Mouse (Mus musculus): ENCODE measurements at regions not wholly inside any gene's neighbourhood (a gene's known extent, or its start where the extent isn't known, plus 50 kb on each side); places are given as distances from the start of the nearest gene placed in this dataset.

- intact Hi-C loops (cut with DNase I), result no loop called here
Observed at GRCm38 (mm10) chr7:36529504-36530065, 168.3 kb upstream of the Tshz3 start.

GRCm38 (mm10) chr7:36531559-36531958 lies 166.4 kb upstream of the Tshz3 start:
- no peak for DNase-seq (ENCODE audit: low spot score in 2 of 2)
- intact Hi-C loops (cut with DNase I), result no loop called here

More at GRCm38 (mm10) chr7:36529504-36530065, 168.3 kb upstream of the Tshz3 start:
- DNase-seq (ENCODE audit: low spot score in 2 of 2), result peak; percentile 1 to 7

- intact Hi-C loops (cut with DNase I), result no loop called here
- no peak for DNase-seq (ENCODE audit: low spot score in 2 of 2)
Observed at GRCm38 (mm10) chr7:36538111-36538510, 159.8 kb upstream of the Tshz3 start.

- intact Hi-C loops (cut with DNase I), result no loop called here
- DNase-seq (ENCODE audit: low spot score in 2 of 2), result no peak
Observed at GRCm38 (mm10) chr7:36548007-36548406, 149.9 kb upstream of the Tshz3 start.

- no peak for DNase-seq (ENCODE audit: low spot score in 2 of 2)
- intact Hi-C loops (cut with DNase I), result no loop called here
Observed at GRCm38 (mm10) chr7:36548440-36548839, 149.5 kb upstream of the Tshz3 start.

GRCm38 (mm10) chr7:36571061-36571460 lies 126.9 kb upstream of the Tshz3 start:
- no peak for DNase-seq (ENCODE audit: low spot score in 2 of 2)
- intact Hi-C loops (cut with DNase I), result no loop called here

GRCm38 (mm10) chr7:36582074-36582473 lies 115.8 kb upstream of the Tshz3 start:
- DNase-seq (ENCODE audit: low spot score in 2 of 2), result no peak
- intact Hi-C loops (cut with DNase I), result no loop called here

GRCm38 (mm10) chr7:36585014-36585413 lies 112.9 kb upstream of the Tshz3 start:
- intact Hi-C loops (cut with DNase I), result no loop called here
- DNase-seq (ENCODE audit: low spot score in 2 of 2), result no peak

- intact Hi-C loops (cut with DNase I), result no loop called here
- no peak for DNase-seq (ENCODE audit: low spot score in 2 of 2)
Observed at GRCm38 (mm10) chr7:36591496-36591895, 106.4 kb upstream of the Tshz3 start.

- intact Hi-C loops (cut with DNase I), result no loop called here
- DNase-seq (ENCODE audit: low spot score in 2 of 2), result no peak
Observed at GRCm38 (mm10) chr7:36596630-36597301, 101.2 kb upstream of the Tshz3 start.

- no peak for DNase-seq (ENCODE audit: low spot score in 2 of 2)
- intact Hi-C loops (cut with DNase I), result no loop called here
Observed at GRCm38 (mm10) chr7:36605026-36605698, 92.8 kb upstream of the Tshz3 start.

GRCm38 (mm10) chr7:36620256-36620655 lies 77.7 kb upstream of the Tshz3 start:
- intact Hi-C loops (cut with DNase I), result no loop called here
- no peak for DNase-seq (ENCODE audit: low spot score in 2 of 2)

- no peak for DNase-seq (ENCODE audit: low spot score in 2 of 2)
- intact Hi-C loops (cut with DNase I), result no loop called here
Observed at GRCm38 (mm10) chr7:36644252-36644651, 53.7 kb upstream of the Tshz3 start.

Small RNAs in the stretch of these regions (microRNA-seq; reads per million reads assigned to microRNA genes)
- 0 reads per million in 2 experiments for gene Gm25247

Measured in left cerebral cortex, postnatal 25 days (tissue).